Mouse (Mus musculus) gastrocnemius, postnatal 10 days (tissue): ENCODE data around the gene Kitl. TPM values are rescaled to one million over a fixed set of nuclear protein-coding genes. Genes with fewer than 3 reads are reported as not detected.

ENCODE experiments used
- DNase-seq: peaks from one replicate; pipeline ENCODE4 v3.0.0; 2021; ENCODE audit warnings: mixed read lengths
- microRNA-seq, 2 experiments: library from miRNA; unstranded; fragments of <30 nt; microRNA quantifications; one replicate each; pipeline ENCODE4 v1.2.0; 2021
- total RNA-seq, 2 experiments: library from RNA; stranded (reverse); gene quantifications; 2 replicates each; pipeline ENCODE4 v1.2.3; 2021

The Kitl gene
- total RNA-seq, 2 experiments from 2014 or later, result 32.0 to 38.3 TPM

- no peak for DNase-seq
Measured at GRCm38 (mm10) chr10:100124452-100124851, 109.0 kb downstream of the Kitl start.

- DNase-seq, result no peak
Measured at GRCm38 (mm10) chr10:100127837-100128743, 112.7 kb downstream of the Kitl start.

- DNase-seq, result no peak
Measured at GRCm38 (mm10) chr10:100131657-100132056, 116.2 kb downstream of the Kitl start.

- no peak for DNase-seq
Measured at GRCm38 (mm10) chr10:100132304-100132703, 116.9 kb downstream of the Kitl start.

GRCm38 (mm10) chr10:100138552-100138951 is 123.1 kb downstream of the Kitl start:
- DNase-seq, result no peak

GRCm38 (mm10) chr10:100148123-100148522 is 132.7 kb downstream of the Kitl start:
- DNase-seq, result no peak

Small RNA genes lying within 50 kb of the gene (microRNA-seq; reads per million reads assigned to microRNA genes)
- 0 reads per million in 2 experiments for gene Gm22918
- 0 reads per million in 2 experiments for gene Gm25287
